Mouse (Mus musculus) lung, adult 18-20 months (tissue): ENCODE results near the gene Nudt4.
"Not testable (repeated sequence)": the region's sequence is repeated elsewhere in the genome, so short reads cannot be mapped to it uniquely, and the experiment has no call there.

Experiments
- DNase-seq, 2 experiments: peaks; one replicate each; pipeline ENCODE4 v3.0.0; 2022; ENCODE audit warnings: mixed read lengths in 2 of 2

The Nudt4 gene

DNA sequence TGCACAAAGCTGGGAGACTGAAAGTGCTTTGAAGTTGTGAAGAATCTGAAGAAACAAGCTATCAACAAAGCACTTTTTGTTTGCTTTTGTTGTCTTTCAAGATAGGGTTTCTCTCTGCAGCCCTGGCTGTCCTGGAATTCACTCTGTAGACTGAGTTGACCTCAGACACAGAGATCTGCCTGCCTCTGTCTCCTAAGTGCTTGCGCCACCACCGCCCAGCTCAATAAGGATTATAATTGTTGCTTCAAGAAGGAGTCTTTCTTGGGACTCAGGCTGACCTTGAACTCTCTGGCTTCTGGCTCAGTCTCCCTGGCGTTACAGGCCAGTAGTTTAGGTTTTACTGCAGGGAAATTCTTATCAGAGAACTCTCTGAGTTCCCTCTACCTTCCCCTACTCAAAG lies 2.8 kb upstream of the Nudt4 start:
- no peak for DNase-seq

DNA sequence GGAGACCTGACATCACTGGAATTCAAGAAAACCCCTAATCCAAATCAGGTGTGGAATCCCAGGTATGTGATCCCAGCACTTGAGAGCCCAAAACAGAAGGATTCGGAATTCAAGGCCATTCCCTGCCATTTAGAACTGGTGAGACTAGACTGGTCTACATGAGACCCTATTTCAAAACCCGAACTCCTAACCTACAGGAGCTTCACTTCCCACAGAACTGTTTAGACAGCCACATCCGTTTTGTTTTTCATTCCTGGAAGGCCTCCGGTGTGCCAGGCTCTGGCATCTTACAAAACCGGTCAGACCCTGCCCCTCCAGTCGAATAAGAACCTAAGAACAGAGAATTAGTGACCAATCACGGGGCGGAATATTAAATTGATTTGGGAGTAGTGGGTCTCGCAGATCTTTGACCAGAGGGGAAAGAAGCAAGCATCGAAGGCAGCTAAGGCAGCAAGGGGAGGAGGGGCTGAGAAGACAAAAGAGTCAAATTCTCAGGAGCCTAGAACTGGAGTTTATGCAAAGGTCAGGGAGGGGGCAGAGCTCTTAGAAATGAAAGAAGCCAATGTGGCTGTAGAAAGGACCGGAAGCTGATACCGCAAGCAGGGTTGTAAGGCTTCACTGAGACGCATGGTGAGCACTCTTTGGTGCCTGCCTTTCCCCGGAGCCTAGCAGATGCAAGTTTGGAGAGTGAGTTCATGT lies 1.4 kb upstream of the Nudt4 start:
- DNase-seq = peak; percentile 34 to 44

DNA sequence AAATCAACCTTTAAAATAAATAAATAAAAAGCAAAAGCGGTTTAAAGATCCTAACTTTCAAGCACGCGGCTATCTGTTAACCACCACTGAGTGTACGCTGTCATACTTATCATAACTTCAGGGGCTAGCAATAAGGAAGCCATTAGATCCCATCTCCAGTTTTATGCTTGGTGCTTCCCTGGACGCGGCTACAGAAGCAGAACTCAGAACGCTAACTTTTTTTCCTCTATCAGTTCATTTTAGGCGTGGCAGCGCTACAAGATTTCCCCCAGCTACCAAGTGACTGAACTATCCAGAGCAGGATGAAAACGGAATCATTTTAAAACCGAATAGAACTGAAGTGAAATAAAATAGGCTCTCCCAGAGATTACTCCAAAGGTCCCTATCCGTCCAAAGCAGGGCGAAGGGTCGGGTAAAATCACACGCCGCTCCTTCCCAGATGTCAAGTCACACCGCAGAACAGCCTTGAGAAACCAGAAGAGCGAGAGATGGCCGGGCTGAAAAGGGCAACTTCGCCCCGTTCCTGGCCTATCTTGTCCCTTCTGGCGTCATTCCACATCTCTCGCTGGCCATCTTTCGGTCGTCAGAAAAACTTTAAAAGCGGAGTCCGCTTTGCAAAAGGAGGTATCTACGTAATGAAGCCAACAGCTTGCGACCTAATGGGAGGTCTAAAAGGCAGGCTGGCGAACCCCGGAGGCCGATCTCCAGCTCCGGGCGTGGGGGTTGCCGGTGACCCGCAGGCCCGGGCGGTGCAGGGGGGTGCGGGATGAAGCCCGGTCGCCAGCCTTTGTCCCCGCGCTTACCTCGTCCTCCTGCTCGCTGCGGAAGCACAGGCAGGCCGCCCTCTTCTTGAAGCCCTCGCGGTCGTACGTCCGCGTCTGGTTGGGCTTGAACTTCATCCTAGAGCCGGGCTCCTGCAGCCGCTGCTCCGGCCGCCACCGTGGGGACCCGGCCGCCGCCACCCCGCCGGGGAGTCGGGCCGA lies 796 bp downstream of the Nudt4 start:
- DNase-seq = peak; percentile 33 to 37

DNA sequence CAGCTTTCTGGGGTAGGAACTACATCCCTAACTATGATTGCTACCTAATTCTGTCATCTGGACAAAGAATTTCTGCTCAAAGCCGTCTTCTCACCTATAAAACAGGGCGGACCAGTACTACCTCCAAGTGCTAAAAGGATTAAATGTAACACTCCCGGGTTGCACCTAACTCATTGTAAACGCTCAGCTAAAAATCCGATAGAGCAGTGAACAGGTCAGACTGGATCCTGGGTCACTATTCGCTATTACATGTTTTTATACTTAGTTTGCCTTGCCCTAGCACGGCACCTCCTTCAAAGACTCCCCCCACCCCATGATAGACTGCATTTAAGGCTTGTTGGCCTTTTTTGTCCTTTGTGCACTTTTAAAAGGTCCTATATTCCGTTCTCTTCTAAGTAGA lies 1.6 kb downstream of the Nudt4 start:
- no peak for DNase-seq

DNA sequence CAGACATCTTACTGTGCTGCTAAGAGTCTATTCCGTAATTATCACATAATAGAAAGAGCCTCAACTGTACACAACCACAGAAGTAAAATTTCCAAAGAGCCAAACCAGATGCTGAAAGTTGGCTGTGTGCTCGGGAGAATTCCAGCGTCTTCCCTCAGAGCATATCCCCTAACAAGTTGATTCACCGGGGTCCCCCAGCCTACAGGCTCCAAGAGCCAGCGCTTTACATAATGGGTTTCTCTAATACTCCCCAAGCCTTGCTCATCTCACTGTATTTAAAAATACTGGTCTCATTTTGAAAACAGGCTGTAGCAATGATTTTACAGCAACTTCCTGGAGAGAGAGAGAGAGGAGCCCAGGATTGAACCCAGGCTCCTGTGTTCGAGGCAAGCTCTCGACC lies 2.3 kb downstream of the Nudt4 start:
- no peak for DNase-seq

DNA sequence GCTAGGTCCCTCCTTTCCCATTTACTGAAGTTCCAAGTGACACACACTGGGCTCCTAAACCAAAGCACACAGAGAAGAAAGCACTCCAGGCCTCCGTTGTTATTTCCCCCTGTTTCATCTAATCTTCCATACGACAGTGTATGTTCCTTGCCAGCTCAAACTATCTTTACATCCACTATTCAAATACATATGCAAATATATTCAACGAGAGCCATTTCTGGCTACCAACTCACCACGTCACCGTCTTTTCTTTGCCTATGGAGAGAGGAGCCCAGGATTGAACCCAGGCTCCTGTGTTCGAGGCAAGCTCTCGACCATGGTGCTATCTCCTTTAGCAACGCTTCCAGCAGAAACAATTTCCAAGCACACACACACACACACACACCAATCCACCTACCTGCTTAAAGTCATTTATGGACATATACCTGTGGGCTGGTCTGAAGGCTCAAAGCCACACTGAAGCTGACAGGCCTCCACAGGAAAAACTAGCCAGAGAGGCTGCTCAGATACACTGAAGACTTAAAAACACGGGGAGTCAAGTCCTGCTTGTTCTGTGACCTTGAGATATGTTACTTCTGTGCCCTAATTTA lies 3.5 kb downstream of the Nudt4 start:
- no peak for DNase-seq

DNA sequence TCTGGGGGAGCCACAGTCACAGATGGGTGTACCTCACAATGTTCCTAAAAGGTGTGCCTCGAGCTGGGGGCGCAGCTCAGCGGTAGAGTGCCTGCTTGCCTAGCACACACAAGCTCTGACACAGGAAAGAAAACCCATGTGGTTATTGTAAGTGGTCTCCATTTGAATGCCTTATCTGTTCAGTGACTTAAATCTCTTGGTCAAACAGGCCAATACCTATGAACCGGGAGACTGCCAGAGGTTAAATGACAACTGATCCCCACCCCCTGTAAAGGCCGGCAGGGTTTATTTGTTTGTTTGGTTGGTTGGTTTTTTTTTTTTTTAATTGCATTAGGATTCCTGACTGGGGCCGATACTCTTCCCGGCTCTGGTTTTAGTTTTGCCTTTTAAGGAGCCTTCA lies 4.5 kb downstream of the Nudt4 start:
- no peak for DNase-seq

DNA sequence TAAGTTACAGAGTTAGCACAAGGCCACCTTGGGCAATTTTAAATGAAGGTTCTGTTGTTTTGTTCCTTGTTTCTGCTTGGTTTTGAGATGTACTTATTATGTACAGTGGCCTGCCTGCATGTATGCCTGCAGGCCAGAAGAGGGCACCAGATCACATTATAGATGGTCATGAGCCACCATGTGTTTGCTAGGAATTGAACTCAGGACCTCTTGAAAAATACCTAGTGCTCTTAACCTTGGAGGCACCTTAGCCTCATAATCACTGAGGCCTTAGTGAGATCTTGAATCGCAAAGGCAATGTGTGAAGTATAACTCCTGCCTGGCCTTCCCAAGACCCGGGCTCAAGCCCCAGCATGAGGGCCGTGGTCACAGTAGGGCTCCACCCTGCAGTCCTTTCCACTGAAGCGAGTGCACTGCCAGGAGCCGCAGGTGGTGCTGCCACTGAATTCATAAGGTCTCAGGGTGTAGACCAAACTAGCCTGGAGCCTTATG lies 6.6 kb downstream of the Nudt4 start:
- peak in 1 of 2 experiments; percentile 30 for DNase-seq

DNA sequence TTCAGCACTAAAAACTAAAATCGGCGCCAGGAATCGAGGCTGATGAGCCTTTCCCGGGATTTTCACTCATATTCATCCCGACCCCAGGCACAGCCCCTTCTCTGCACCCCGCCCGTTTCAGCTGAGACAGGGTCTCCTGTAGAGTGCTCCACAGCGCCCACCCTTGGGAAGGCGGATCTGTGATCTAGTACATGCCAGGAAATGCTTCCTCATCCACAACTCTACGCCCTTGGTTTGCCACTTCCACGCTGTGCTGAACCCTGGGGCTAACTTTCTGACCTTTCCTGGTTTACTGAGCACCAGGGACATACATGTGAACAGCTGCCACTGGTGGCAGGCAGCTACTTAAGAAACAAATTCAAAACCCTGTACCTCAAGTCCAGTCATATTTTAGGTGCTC lies 8.1 kb downstream of the Nudt4 start:
- no peak for DNase-seq

DNA sequence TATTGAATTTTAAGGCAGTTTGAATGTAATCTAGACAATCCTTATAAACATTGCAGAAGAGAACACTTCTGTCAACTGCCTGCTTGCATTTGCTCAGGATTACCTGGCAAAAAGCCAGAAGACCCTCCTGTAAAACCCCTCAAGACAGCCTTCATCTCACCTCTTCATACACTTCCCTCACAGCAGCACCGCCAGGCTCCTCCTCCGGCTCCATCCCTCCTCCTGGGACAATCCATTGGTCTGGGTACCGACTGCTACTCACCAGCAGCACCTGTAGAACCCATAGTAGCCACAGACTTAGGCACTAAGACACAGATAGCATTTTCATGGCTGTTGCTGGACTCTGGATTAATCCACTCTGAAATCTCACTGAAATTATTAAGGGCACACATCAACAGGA lies 11.6 kb downstream of the Nudt4 start:
- no peak for DNase-seq

DNA sequence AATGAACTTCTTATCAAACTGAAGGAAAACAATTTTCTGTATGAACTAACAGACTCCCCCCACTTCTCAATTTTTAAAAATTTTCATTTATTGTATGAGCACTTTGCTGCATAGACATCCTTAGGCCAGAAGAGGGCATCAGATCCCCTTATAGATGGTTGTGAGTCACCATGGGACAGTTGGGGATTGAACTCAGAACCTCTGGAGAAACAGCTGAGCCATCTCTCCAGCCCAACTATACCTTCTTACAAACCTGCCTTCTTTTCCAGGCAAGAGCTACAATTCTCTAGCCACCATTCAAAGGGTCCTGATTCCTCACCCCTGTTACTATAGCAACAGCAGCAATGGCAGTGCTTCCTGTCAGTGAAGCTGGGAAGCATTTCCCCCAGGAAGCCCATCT lies 12.2 kb downstream of the Nudt4 start:
- DNase-seq = no peak

DNA sequence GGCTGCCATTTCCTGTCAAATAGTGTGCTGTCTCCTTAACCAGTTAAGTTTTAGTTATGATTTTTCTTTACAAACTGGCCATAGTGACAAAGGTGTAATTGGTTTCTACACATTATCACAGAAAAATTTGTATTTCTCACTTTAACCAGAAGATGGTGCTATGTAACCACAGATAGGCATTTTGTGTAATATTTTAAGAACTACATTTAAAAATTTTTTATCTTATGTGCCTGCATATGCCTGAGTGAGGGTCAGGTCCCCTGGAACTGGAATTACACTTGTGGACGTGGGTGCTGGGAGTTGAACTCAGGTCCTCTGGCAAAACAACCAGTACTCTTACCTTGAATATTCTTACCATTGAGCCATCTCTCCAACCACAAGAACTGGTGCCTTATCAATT lies 13.4 kb downstream of the Nudt4 start:
- DNase-seq = no peak

DNA sequence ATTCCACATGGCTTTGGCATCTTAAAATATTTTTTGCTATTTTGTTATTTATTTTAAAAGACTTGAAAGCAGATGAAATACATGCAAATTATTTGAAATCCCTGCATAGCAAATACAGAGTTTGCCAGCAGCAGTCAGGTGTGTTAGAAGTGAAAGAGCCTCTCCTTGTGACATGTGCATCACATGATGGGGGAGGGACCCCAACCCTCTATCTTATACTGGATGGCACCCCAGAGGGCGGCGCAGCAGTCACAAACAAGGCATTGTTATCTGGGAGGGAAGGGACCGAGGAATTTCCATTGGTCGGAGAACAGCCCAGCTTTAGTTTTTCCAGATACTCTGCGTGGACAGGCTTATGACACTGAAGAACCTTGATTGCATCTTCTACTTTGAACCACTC lies 14.9 kb downstream of the Nudt4 start:
- DNase-seq = not testable (repeated sequence)

DNA sequence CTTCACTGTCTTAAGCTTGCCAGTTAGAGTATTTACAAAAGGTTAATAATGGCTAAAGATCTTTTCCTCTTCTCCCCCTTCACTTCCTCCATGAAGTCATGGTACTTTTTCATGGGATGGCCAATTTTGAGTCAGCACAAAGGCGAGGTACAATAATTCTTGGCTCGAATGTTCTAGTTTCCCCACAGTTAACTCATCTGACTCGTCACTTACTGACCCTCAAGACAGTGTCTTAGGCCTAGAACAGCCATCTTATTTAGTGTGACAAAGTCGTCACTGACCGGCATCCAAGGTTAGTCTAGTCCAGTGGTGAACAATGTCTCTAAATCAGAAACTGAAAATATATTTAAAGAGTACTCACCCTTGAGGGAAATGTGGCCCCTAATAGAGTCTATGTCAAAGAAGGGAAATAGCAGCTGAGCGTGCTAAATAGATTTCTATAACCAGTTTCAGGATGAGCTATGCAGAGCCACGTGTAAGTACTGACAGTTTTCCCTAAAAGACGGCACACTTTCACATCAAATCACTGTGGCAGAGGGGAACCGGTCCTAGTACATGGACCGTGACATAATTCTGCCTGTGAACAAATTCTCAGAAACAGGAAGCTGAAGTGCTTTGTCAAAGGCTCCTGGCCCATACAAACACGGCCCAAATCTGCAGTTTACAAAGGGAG lies 15.7 kb downstream of the Nudt4 start:
- DNase-seq = no peak

DNA sequence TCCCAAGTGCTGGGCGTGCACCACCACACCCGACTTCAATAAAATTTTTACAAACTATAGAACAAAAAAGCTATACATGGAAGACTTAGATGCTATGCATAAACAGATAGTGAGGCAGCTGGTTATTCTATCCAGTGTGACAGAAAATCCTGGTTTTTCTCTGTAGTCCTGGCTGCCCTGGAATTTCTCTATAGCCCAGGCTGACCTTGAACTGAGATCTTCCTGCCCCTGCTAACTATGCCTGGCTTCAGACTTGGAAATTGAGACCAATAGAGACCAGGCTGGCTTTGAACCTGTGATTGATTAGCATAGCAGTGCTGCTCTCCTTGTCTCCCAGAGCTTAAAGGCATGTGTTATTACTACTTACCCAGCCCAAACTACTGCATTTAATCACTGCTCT lies 17.8 kb downstream of the Nudt4 start:
- DNase-seq = no peak

DNA sequence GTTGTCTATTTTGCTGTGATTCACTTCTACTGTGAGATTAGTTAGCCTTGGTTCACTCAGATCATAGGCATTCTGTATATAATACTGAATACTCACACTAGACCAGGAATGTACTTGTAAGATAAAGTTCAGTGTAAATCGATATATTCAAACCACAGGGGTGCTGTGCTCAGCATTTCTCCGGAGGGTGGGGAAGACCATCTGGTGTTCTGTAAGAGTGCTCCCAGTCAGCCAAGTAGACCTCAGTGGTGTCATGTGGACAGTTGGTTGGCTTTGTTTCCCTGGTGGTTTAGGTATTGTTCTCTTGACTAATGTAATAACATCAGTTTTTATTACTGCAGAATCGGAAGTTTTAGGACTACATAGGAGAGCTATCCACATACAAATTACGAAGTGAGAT lies 18.9 kb downstream of the Nudt4 start:
- no peak for DNase-seq

DNA sequence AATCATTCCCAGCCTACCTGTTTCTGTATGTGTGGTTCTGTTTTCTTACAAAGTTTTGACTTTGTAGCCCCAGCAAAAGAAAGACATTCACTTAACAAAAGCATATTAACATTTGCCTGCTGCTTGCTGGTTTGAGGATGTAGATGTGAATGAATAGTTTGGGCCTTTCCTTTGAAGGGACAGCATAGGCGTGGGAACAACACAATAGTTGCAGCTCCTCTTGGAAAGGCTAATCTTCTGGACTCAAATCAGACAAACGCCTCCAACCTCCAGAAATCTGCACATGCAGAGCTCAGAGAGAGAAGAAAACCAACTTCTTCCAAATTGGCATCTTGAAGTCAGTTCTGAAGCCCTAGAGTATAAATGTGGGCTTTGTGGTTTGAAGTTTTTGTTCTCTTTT lies 19.3 kb downstream of the Nudt4 start:
- DNase-seq = no peak

DNA sequence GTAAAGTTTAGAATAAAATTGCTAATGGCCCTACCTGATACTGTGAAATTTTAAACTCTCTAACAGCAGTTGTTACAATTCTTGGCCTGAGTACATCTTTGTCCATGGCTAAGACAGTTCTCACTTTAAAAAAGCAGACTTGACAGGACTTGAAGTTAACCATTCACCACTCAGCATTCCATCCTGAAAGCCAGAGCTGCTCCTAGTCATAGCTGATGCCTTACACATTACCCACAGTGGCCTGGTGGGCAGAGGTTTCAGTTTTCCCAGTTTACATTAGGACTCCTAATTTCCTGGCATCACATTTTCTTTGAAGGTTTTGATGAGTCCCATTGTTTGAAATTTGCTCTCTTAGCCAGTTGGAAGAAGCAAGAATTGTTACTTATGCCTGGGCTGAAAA lies 19.9 kb downstream of the Nudt4 start:
- DNase-seq = no peak

DNA sequence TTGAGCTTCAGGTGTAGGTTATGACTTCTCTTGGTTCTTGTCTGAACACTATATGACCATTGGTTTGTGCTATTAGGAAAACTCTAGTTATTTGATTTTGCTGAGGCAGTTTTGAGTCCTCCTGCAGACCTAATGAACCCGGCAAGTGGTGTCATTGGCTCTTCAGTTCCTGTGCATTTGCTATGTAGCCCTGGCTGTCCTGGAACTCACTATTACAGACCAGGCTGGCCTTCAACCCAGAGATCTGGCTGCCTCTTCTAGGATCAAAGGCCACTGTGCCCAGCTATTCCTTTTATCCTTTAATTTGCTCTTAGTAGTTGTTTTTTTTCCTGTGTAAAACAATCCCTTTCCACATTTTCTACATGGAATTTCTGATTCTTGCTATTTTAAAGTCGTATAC lies 20.6 kb downstream of the Nudt4 start:
- no peak for DNase-seq

DNA sequence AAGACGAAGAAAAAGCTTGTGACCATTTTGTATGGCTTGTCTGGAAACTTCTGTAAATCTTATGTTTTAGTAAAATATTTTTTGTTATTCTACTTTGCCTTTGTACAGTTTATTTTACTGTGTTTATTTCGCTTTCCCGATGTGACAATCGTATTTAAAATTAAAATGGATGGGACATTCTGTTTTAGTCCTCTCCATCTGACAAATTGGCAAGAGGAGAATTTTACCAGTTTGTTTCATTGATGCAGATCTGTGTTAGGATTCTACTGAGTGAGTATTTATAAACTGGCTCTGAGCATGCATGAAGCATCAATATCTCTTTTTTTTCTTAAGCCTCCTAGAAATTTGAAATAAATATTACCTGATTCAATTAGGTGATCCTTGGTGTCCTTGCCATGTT lies 21.0 kb downstream of the Nudt4 start:
- no peak for DNase-seq

DNA sequence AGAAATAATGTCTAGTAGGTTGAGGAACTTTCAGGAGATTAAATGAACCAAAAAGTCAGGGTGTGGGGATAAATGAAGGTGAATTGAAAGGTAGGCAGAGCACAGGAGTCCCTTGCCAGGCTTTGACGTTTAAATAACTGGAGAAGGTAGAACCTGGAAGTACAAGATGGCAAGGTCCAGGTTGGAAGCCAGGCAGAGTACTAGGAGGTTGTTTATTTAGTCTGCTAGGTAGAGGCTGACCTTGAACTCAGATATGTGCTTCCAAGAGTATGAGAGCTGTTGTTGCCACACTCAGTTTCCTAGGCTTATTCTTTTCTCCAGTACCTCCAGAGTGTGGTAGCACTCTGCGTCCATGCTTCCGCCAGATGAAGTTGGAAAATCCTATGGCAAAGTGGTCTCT lies 24.1 kb downstream of the Nudt4 start:
- no peak for DNase-seq

DNA sequence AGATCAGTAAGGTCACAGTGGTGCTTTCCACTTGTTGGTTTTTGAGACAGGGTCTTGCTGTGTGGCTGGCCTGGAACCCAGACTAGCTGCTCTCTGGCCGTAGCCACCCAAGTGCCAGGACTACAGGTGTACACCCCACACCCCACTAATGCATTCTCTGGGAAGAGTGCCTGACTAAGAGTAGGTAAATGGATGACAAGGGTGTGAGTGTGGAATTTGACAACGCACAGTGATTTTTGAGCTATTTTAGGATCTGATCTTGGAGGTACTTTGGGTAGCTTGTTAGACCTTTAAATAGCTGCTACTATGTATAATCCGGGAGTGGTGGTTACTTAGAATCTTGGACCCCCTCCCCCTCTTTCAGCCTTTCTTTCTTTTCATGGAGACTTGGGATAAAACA lies 24.7 kb downstream of the Nudt4 start:
- no peak for DNase-seq

DNA sequence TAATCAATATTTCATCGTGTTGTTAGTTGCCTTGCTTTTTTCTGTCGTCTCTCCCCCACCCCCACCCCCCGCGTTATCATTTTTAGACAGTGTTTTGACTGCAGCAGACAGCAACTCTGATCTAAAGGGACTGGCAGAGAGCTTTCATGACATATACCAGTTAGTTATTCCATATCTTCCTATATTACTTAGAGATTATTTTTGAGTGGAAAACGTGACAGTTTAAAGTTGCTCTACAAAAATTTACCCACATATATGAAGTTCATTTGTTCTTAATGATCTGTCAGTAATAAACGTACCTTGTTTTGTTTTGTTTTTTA lies 27.8 kb downstream of the Nudt4 start:
- DNase-seq = no peak
